Mouse (Mus musculus) embryonic facial prominence, embryonic 10.5 days (tissue): ENCODE data around the gene Degs2. TPM values are rescaled to one million over a fixed set of nuclear protein-coding genes. Genes with fewer than 3 reads are reported as not detected.

ENCODE experiments used
- DNase-seq: peaks from one replicate; pipeline ENCODE4 v3.0.0-alpha.2; 2017; ENCODE audit warnings: low spot score
- H3K27ac ChIP-seq: fragments of 300-500 bp; sonication (generic); replicated peaks from 2 replicates; pipeline ENCODE4 v1.5.1; 2016; ENCODE audit warnings: mild to moderate bottlenecking
- H3K27me3 ChIP-seq: fragments of 300-500 bp; sonication (generic); replicated peaks from 2 replicates; pipeline ENCODE4 v1.6.1; 2016; ENCODE audit warnings: low read depth, mild to moderate bottlenecking; ENCODE audit not compliant: poor library complexity, severe bottlenecking
- H3K36me3 ChIP-seq: fragments of 300-500 bp; sonication (generic); replicated peaks from 2 replicates; pipeline ENCODE4 v1.6.1; 2016; ENCODE audit warnings: mild to moderate bottlenecking, moderate library complexity
- H3K4me1 ChIP-seq: fragments of 300-500 bp; sonication (generic); 2 replicates; pipeline ENCODE4 v1.6.1; 2016
- H3K4me3 ChIP-seq: fragments of 300-500 bp; sonication (generic); 2 replicates; pipeline ENCODE4 v1.5.1; 2016; ENCODE audit warnings: mild to moderate bottlenecking, moderate library complexity
- H3K9me3 ChIP-seq: fragments of 300-500 bp; sonication (generic); 2 replicates; pipeline ENCODE4 v1.6.1; 2016; ENCODE audit warnings: mild to moderate bottlenecking
- WGBS: fragments of 180-500 bp; shearing (Covaris S2); methylation state at CpG from one replicate; pipeline ENCODE4 v1.1.7; 2016; 5-methylcytosine and 5-hydroxymethylcytosine counted together
- polyA plus RNA-seq: library from polyadenylated mRNA; unstranded; fragments of >200 nt; fragmentation: Nextera tagmentation; extraction: Ambion mirVana; gene quantifications from 2 replicates; pipeline ENCODE4 v1.2.1, GENCODE M21; 2016

The Degs2 gene
- polyA plus RNA-seq, 1 experiment from 2014 or later: 1.7 TPM

- H3K27ac ChIP-seq: no peak overlapping the region
- no peak overlapping the region for H3K4me3 ChIP-seq
- no peaks in the 10 kb centered on the region for H3K4me1 ChIP-seq
- 95% methylated on average over 2 of the region's 2 CpGs for WGBS
- peaks cover 96% of the 10 kb centered on the region for H3K36me3 ChIP-seq
- H3K9me3 ChIP-seq: no peaks in the 10 kb centered on the region
- DNase-seq: no peak
- H3K27me3 ChIP-seq: no peaks in the 10 kb centered on the region
Observed at GRCm38 (mm10) chr12:108674916-108675315, 27.2 kb downstream of the Degs2 start.

GRCm38 (mm10) chr12:108674502-108674901 lies 27.6 kb downstream of the Degs2 start:
- no peak overlapping the region for H3K4me3 ChIP-seq
- WGBS: 89% methylated on average over 4 of the region's 4 CpGs
- H3K27me3 ChIP-seq: no peaks in the 10 kb centered on the region
- no peaks in the 10 kb centered on the region for H3K4me1 ChIP-seq
- no peak for DNase-seq
- H3K36me3 ChIP-seq: peaks cover 96% of the 10 kb centered on the region
- H3K27ac ChIP-seq: no peak overlapping the region
- no peaks in the 10 kb centered on the region for H3K9me3 ChIP-seq

- Histone ChIP-seq H3K9me3 (no peaks in the 10 kb centered on the region), H3K4me1 (no peaks in the 10 kb centered on the region), H3K4me3 (no peak overlapping the region), H3K36me3 (peaks cover 93% of the 10 kb centered on the region), H3K27ac (no peak overlapping the region), H3K27me3 (no peaks in the 10 kb centered on the region)
- 83% methylated on average over 3 of the region's 3 CpGs for WGBS
- no peak for DNase-seq
Observed at GRCm38 (mm10) chr12:108673546-108673945, 28.6 kb downstream of the Degs2 start.

- Histone ChIP-seq H3K27ac (no peak overlapping the region), H3K27me3 (no peaks in the 10 kb centered on the region), H3K4me3 (no peak overlapping the region), H3K4me1 (no peaks in the 10 kb centered on the region), H3K9me3 (no peaks in the 10 kb centered on the region), H3K36me3 (peaks cover 93% of the 10 kb centered on the region)
- 89% methylated on average over 4 of the region's 4 CpGs for WGBS
- no peak for DNase-seq
Observed at GRCm38 (mm10) chr12:108672908-108673307, 29.2 kb downstream of the Degs2 start.

GRCm38 (mm10) chr12:108671541-108671940 lies 30.6 kb downstream of the Degs2 start:
- Histone ChIP-seq H3K27me3 (no peaks in the 10 kb centered on the region), H3K4me1 (0 out of 2 replicates have a peak, but pooled peaks cover 1% of the 10 kb centered on the region), H3K36me3 (peaks cover 90% of the 10 kb centered on the region), H3K4me3 (no peak overlapping the region), H3K27ac (no peak overlapping the region), H3K9me3 (no peaks in the 10 kb centered on the region)
- WGBS: 85% methylated on average over 2 of the region's 2 CpGs
- no peak for DNase-seq

GRCm38 (mm10) chr12:108668606-108669235 lies 33.4 kb downstream of the Degs2 start:
- no peak overlapping the region for H3K4me3 ChIP-seq
- no peak for DNase-seq
- no peak overlapping the region for H3K27ac ChIP-seq
- H3K27me3 ChIP-seq: no peaks in the 10 kb centered on the region
- WGBS: 87% methylated on average over 8 of the region's 8 CpGs
- H3K9me3 ChIP-seq: no peaks in the 10 kb centered on the region
- peaks cover 91% of the 10 kb centered on the region for H3K36me3 ChIP-seq
- 0 out of 2 replicates have a peak, but pooled peaks cover 3% of the 10 kb centered on the region for H3K4me1 ChIP-seq

GRCm38 (mm10) chr12:108657350-108657749 lies 44.8 kb downstream of the Degs2 start:
- H3K4me3 ChIP-seq: no peak overlapping the region
- DNase-seq: peak; percentile 56
- H3K27ac ChIP-seq: no peak overlapping the region
- H3K9me3 ChIP-seq: no peaks in the 10 kb centered on the region
- no peaks in the 10 kb centered on the region for H3K27me3 ChIP-seq
- H3K36me3 ChIP-seq: peaks cover 99% of the 10 kb centered on the region
- WGBS: 84% methylated on average over 1 of the region's 1 CpGs
- H3K4me1 ChIP-seq: no peaks in the 10 kb centered on the region

GRCm38 (mm10) chr12:108653358-108654335 lies 48.5 kb downstream of the Degs2 start:
- 88% methylated on average over 11 of the region's 11 CpGs for WGBS
- no peaks in the 10 kb centered on the region for H3K4me1 ChIP-seq
- H3K4me3 ChIP-seq: no peak overlapping the region
- peaks cover 99% of the 10 kb centered on the region for H3K36me3 ChIP-seq
- no peak overlapping the region for H3K27ac ChIP-seq
- no peaks in the 10 kb centered on the region for H3K27me3 ChIP-seq
- H3K9me3 ChIP-seq: no peaks in the 10 kb centered on the region
- DNase-seq: no peak

- Histone ChIP-seq H3K9me3 (no peaks in the 10 kb centered on the region), H3K36me3 (peaks cover 85% of the 10 kb centered on the region), H3K27me3 (no peaks in the 10 kb centered on the region), H3K27ac (no peak overlapping the region), H3K4me3 (no peak overlapping the region), H3K4me1 (no peaks in the 10 kb centered on the region)
- WGBS: 73% methylated on average over 7 of the region's 7 CpGs
- no peak for DNase-seq
Observed at GRCm38 (mm10) chr12:108651053-108651660, 51.0 kb downstream of the Degs2 start.

GRCm38 (mm10) chr12:108647784-108648183 lies 54.3 kb downstream of the Degs2 start:
- Histone ChIP-seq H3K4me1 (no peaks in the 10 kb centered on the region), H3K4me3 (no peak overlapping the region), H3K27ac (no peak overlapping the region), H3K9me3 (no peaks in the 10 kb centered on the region), H3K27me3 (no peaks in the 10 kb centered on the region), H3K36me3 (peaks cover 53% of the 10 kb centered on the region)
- DNase-seq: no peak

GRCm38 (mm10) chr12:108646234-108646633 lies 55.9 kb downstream of the Degs2 start:
- Histone ChIP-seq H3K9me3 (no peaks in the 10 kb centered on the region), H3K36me3 (peaks cover 37% of the 10 kb centered on the region), H3K27ac (no peak overlapping the region), H3K4me1 (no peaks in the 10 kb centered on the region), H3K4me3 (no peak overlapping the region), H3K27me3 (no peaks in the 10 kb centered on the region)
- 95% methylated on average over 1 of the region's 1 CpGs for WGBS
- DNase-seq: no peak

- DNase-seq: no peak
- Histone ChIP-seq H3K4me1 (no peaks in the 10 kb centered on the region), H3K27ac (no peak overlapping the region), H3K4me3 (no peak overlapping the region), H3K36me3 (peaks cover 19% of the 10 kb centered on the region), H3K27me3 (no peaks in the 10 kb centered on the region), H3K9me3 (no peaks in the 10 kb centered on the region)
- 90% methylated on average over 3 of the region's 3 CpGs for WGBS
Observed at GRCm38 (mm10) chr12:108642019-108642418, 60.1 kb downstream of the Degs2 start.
